Mouse (Mus musculus) forebrain, embryonic 15.5 days (tissue): ENCODE measurements at regions not wholly inside any gene's neighbourhood (a gene's known extent, or its start where the extent isn't known, plus 50 kb on each side); places are given as distances from the start of the nearest gene placed in this dataset.

Experiments used
- ATAC-seq: fragments of 200-750 bp; cut with Nextera tagmentation; replicated peaks from 2 replicates; pipeline ENCODE4 v1.8.0; 2017; ENCODE audit warnings: mild to moderate bottlenecking, moderate TSS enrichment, moderate library complexity
- H3K27ac ChIP-seq: fragments of 300-500 bp; sonication (generic); replicated peaks from 2 replicates; pipeline ENCODE4 v1.5.1; 2015; ENCODE audit warnings: mild to moderate bottlenecking, inconsistent platforms
- H3K27me3 ChIP-seq: fragments of 300-500 bp; sonication (generic); 2 replicates; pipeline ENCODE4 v1.6.1; 2015; ENCODE audit warnings: inconsistent platforms
- H3K36me3 ChIP-seq: fragments of 300-500 bp; sonication (generic); 2 replicates; pipeline ENCODE4 v1.6.1; 2015; ENCODE audit warnings: mild to moderate bottlenecking, inconsistent platforms
- H3K4me1 ChIP-seq: fragments of 300-500 bp; sonication (generic); 2 replicates; pipeline ENCODE4 v1.6.1; 2015; ENCODE audit warnings: inconsistent platforms
- H3K4me2 ChIP-seq: fragments of 300-500 bp; sonication (generic); replicated peaks from 2 replicates; pipeline ENCODE4 v1.6.1; 2015; ENCODE audit warnings: mild to moderate bottlenecking, inconsistent platforms
- H3K4me3 ChIP-seq: fragments of 300-500 bp; sonication (generic); 2 replicates; pipeline ENCODE4 v1.5.1; 2015; ENCODE audit warnings: mild to moderate bottlenecking, inconsistent platforms
- H3K9ac ChIP-seq: fragments of 300-500 bp; sonication (generic); replicated peaks from 2 replicates; pipeline ENCODE4 v1.6.1; 2015; ENCODE audit warnings: mild to moderate bottlenecking, inconsistent platforms
- H3K9me3 ChIP-seq: fragments of 300-500 bp; sonication (generic); 2 replicates; pipeline ENCODE4 v1.6.1; 2016; ENCODE audit warnings: inconsistent platforms
- WGBS: fragments of 180-500 bp; shearing (Covaris S2); methylation state at CpG from one replicate; pipeline ENCODE4 v1.1.7; 2015; ENCODE audit warnings: mixed read lengths; 5-methylcytosine and 5-hydroxymethylcytosine counted together

DNA sequence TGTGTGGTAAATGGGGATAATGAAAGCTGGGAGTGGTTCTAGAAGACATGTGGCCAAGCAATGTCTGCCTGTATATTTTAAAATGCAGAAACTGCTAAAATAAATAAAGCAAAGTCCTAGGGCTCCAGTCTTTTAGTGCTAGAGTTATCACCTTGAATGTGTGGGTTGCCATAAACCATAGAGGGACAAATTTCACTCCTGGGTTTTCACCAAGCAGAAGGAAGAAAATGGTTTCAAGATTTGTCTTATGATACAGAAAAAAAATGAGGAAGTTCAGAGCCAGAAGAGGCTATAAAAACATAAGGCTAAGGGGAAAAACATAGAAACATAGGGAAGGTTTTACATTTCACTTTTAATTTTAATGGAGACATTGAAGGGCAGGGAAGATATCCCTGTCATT is 276.1 kb upstream of the 2610001J05Rik start:
- no peaks in the 10 kb centered on the region for H3K27me3 ChIP-seq
- no peak overlapping the region for H3K4me3 ChIP-seq
- no peak overlapping the region for H3K4me2 ChIP-seq
- H3K9ac ChIP-seq: no peak overlapping the region
- no peak overlapping the region for H3K27ac ChIP-seq
- H3K4me1 ChIP-seq: no peaks in the 10 kb centered on the region
- no peaks in the 10 kb centered on the region for H3K36me3 ChIP-seq
- ATAC-seq: no peak
- H3K9me3 ChIP-seq: no peaks in the 10 kb centered on the region

DNA sequence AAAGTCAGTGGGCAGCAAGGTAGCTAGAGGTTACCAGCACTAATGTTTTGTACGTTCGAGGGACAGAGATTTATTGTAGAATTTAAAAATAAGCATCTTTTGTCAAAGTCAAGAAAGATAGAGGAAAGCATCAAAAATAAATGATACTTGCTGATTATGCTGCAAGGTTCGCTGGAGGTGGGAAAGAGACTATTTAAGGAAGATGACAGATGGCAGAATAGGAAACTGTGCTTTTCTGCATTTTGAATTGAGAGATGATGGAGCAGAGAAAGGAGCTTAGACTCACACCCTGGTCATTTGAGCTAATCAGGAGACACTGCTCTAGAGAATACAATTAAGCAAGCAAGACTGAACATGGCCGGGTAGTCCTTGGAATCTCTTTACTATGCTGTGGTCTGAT is 275.1 kb upstream of the 2610001J05Rik start:
- WGBS: 78% methylated on average over 4 of the region's 4 CpGs
- no peaks in the 10 kb centered on the region for H3K9me3 ChIP-seq
- no peak overlapping the region for H3K4me3 ChIP-seq
- no peak for ATAC-seq
- no peak overlapping the region for H3K9ac ChIP-seq
- no peak overlapping the region for H3K4me2 ChIP-seq
- no peaks in the 10 kb centered on the region for H3K27me3 ChIP-seq
- no peak overlapping the region for H3K27ac ChIP-seq
- no peaks in the 10 kb centered on the region for H3K36me3 ChIP-seq
- no peaks in the 10 kb centered on the region for H3K4me1 ChIP-seq

DNA sequence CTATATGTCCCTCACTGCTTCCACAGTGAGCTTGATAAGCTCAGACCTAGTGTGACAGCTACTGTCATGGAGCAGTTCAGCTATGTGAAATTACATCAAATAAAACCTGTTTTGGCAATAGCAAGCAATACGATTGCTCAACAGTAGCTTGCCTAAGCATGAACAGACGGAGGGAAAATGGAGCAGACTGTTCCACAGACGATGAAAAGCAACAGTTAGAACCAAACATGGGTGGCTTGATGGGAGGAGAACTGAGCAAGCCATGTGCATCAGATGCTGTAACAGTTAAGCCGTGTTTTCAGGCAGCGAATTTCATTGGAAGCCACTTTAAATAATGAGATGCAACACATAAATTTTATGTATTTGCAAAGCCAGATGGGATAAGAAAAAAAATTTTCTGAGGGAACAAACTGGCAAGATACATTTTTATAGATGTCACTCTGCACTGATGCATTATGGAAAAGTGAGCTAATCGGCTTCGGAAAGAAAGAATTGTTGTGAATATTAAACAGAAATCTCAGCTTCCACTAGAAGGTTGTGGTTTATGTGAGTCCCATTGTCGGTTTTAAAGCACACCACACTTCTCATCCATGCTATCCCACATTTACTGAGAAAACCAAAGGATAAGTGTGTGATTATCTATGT is 270.9 kb upstream of the 2610001J05Rik start:
- H3K36me3 ChIP-seq: no peaks in the 10 kb centered on the region
- H3K4me2 ChIP-seq: no peak overlapping the region
- H3K9me3 ChIP-seq: no peaks in the 10 kb centered on the region
- H3K4me3 ChIP-seq: no peak overlapping the region
- 55% methylated on average over 8 of the region's 8 CpGs for WGBS
- H3K9ac ChIP-seq: no peak overlapping the region
- H3K27ac ChIP-seq: peak overlapping the region; percentile 71
- H3K4me1 ChIP-seq: no peaks in the 10 kb centered on the region
- H3K27me3 ChIP-seq: no peaks in the 10 kb centered on the region
- ATAC-seq: peak; percentile 99

DNA sequence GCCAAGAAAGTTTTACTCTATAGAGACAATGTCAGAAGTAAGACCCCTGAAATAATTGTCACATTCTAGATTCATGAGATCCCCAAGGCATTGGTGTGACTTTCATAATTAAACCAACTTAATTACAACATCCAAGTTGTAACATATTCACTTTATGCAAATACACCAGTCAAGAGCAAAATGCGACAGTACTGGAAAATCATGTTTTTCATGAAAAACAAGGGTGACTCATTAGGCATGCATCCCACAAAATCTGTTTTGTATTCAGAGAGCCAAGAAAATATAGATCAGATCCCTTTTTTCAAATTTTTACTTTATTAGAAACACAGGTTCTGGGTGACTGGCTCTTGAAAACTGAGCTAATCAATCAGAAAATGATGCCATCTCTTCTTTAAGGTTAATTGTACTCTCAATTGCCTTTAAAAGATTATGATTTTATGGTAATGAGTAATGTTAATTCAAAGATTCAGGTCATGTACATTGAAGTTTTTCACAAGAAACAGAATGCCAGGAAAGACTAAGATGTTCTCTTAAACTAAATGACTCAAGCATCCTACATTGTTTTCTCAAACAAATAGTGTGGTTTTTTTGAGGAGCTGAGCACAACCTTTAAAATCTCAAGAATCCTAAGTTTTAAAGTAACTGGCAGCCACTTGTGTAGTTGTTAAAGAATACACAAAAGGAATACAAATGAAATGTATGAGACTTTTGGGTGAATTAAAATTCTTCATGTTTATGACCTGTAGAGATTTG is 259.2 kb upstream of the 2610001J05Rik start:
- WGBS: 58% methylated on average over 1 of the region's 1 CpGs
- Histone ChIP-seq H3K27ac (peak overlapping the region; percentile 19; the same call in 1 of the 2 replicates), H3K4me2 (no peak overlapping the region), H3K4me3 (no peak overlapping the region), H3K4me1 (no peaks in the 10 kb centered on the region), H3K9me3 (no peaks in the 10 kb centered on the region; the same call in 1 of the 2 replicates), H3K36me3 (no peaks in the 10 kb centered on the region), H3K27me3 (no peaks in the 10 kb centered on the region), H3K9ac (no peak overlapping the region)
- ATAC-seq: no peak

DNA sequence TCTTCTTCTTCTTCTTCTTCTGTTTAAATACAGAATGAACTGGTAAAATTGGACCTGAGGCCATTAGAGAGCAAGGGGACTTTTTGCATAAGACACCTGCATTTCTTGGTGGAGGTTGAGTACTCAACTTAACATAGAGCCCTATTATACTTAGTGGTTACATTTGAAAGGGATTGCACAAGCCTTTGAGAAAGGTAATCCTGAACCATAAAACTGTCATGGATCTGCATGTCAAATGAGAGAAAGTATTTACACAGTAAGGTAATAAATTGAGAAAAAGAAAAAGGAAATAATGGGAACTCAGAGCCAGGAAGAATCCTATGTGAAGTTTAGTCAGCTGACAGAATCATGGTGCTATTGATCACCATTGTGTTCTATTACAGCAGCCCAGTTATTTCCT is 258.1 kb upstream of the 2610001J05Rik start:
- Histone ChIP-seq H3K9ac (no peak overlapping the region), H3K27me3 (no peaks in the 10 kb centered on the region), H3K27ac (no peak overlapping the region), H3K4me1 (no peaks in the 10 kb centered on the region), H3K36me3 (no peaks in the 10 kb centered on the region), H3K4me2 (no peak overlapping the region), H3K9me3 (no peaks in the 10 kb centered on the region; the same call in 1 of the 2 replicates), H3K4me3 (no peak overlapping the region)
- ATAC-seq: no peak

DNA sequence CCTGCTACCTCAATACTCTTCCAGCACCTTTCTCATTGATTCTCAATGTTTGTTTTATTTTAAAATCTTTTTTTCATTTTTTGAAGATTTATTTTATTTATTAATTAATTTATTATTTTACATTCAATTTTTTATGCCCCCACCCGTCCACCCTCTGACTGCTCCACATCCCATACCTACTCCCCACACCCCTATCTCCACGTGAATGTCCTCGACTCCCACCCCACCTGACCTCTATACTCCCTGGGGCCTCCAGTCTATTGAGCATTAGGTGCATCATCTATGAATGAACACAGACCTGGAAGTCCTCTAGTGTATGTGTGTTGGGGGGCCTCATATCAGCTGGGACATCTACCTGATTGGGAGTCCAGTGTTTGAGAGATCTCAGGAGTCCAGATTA is 251.0 kb upstream of the 2610001J05Rik start:
- H3K27me3 ChIP-seq: no peaks in the 10 kb centered on the region
- WGBS: 83% methylated on average over 3 of the region's 3 CpGs

DNA sequence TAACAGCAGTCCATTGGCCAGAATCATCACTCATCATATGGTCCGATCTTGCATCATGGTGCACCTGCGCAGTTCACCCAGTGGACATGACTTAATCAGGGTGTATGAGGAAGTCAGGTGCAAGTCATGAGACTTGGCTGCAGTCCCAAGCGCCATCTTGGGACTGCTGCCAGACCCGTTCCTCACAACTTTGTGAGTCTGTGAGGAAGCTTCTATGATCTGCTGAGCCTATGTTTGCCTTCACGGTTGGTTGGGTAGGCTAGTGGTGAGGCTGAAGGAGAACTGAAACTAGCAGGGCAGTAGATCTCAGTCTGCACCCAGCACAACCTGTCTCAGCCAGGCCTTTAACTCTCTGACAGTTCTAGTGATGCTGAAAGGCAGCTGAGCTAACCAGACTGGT is 250.2 kb upstream of the 2610001J05Rik start:
- no peak overlapping the region for H3K9ac ChIP-seq
- ATAC-seq: no peak
- 92% methylated on average over 5 of the region's 5 CpGs for WGBS

More for the DNA sequence above, 251.0 kb upstream of the 2610001J05Rik start:
- Histone ChIP-seq H3K4me1 (no peaks in the 10 kb centered on the region), H3K4me2 (no peak overlapping the region), H3K9me3 (no peaks in the 10 kb centered on the region; the same call in 1 of the 2 replicates), H3K4me3 (no peak overlapping the region), H3K9ac (no peak overlapping the region), H3K27ac (no peak overlapping the region), H3K36me3 (no peaks in the 10 kb centered on the region)
- no peak for ATAC-seq

DNA sequence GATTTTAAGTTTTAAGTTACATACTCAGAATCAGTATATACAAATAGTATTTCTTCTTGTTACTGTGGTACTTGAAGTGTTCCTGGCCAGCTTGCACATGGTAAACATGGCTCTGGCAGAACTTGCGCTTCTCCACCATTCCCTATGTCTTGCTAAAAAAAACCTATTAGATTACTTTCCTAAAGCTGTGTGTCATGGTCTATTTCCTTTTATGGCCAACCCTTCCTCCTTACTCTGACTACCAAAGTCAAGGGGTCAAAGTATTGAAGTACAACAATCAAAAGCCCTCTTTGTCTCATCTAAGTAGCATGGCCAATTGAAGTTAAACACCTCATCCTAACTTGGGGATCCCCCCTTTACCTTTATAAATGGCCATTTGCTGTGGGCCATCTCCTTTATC is 223.6 kb upstream of the 2610001J05Rik start:
- Histone ChIP-seq H3K27me3 (no peaks in the 10 kb centered on the region), H3K36me3 (no peaks in the 10 kb centered on the region), H3K27ac (no peak overlapping the region), H3K9ac (no peak overlapping the region), H3K4me2 (no peak overlapping the region), H3K4me3 (no peak overlapping the region), H3K9me3 (no peaks in the 10 kb centered on the region), H3K4me1 (no peaks in the 10 kb centered on the region)
- 98% methylated on average over 1 of the region's 1 CpGs for WGBS
- no peak for ATAC-seq

More for the DNA sequence above, 250.2 kb upstream of the 2610001J05Rik start:
- H3K9me3 ChIP-seq: no peaks in the 10 kb centered on the region
- no peak overlapping the region for H3K4me3 ChIP-seq
- H3K27ac ChIP-seq: no peak overlapping the region
- H3K36me3 ChIP-seq: no peaks in the 10 kb centered on the region
- no peak overlapping the region for H3K4me2 ChIP-seq
- H3K4me1 ChIP-seq: no peaks in the 10 kb centered on the region
- no peaks in the 10 kb centered on the region for H3K27me3 ChIP-seq

DNA sequence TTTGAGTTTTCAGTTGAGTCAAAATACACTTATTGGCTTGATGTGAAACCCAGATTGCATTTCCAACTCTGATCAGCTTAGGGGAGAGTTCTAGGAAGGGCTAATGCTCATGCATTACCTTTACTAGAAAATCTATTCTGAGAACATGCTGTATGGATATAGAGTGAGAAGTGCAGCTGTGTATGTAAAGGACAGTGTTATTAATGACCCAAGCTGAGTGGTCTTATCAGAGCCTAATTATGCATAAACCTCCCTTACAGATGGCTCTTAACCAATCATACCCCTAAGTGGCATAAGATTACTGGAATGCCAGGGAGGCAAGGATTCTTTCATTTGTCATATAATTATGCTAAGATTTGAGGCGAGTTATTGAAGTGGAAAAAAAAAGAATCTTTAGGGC is 210.6 kb upstream of the 2610001J05Rik start:
- H3K9ac ChIP-seq: no peak overlapping the region
- no peaks in the 10 kb centered on the region for H3K36me3 ChIP-seq
- no peak overlapping the region for H3K4me3 ChIP-seq
- H3K4me2 ChIP-seq: no peak overlapping the region
- no peak for ATAC-seq
- no peaks in the 10 kb centered on the region for H3K4me1 ChIP-seq
- no peaks in the 10 kb centered on the region for H3K9me3 ChIP-seq
- no peak overlapping the region for H3K27ac ChIP-seq
- H3K27me3 ChIP-seq: no peaks in the 10 kb centered on the region
- 44% methylated on average over 1 of the region's 1 CpGs for WGBS

DNA sequence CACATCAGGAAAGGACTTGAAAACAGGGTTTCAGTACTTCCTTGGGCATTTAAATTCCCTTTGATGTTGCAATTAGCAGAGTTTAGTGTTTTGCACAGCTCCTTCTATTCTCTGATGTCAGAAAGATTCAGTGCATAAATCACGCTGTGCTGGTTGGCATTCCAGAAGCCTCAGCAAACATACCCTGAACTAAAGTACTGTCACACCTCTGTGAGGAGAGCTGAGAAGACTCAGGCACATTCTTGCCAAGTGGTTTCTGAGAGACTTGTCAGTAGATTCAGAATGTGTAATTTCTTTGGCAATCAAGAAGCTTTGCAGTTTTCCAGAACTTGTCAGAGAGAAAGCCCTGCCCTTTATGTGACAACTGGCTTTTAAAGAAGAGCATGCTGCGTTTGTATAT is 192.4 kb upstream of the 2610001J05Rik start:
- H3K9me3 ChIP-seq: no peaks in the 10 kb centered on the region
- no peak overlapping the region for H3K4me2 ChIP-seq
- WGBS: 70% methylated on average over 2 of the region's 2 CpGs
- H3K27ac ChIP-seq: no peak overlapping the region
- H3K4me3 ChIP-seq: no peak overlapping the region
- H3K36me3 ChIP-seq: no peaks in the 10 kb centered on the region
- ATAC-seq: peak; percentile 61; the same call in 1 of the 2 replicates
- H3K9ac ChIP-seq: no peak overlapping the region
- no peaks in the 10 kb centered on the region for H3K27me3 ChIP-seq
- no peaks in the 10 kb centered on the region for H3K4me1 ChIP-seq

DNA sequence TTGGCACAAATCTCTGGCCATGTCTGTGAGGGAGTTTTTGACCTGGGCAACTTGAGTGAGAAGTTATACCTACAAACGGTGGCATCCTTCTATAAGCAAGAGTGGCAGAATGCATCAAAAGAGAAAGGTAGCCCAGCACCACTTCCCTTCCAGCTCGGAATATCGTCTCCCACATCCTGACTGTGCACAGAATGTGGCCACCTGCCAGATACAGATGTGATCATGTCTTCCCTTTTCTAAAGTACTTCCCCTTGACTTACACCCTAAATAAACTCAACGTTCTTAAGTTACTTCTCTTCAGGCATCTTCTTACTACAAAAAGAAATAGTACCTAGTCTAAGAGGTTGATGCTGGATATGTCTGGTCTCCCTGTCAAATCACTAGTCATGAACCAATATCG is 175.2 kb upstream of the 2610001J05Rik start:
- H3K27me3 ChIP-seq: no peaks in the 10 kb centered on the region
- no peak for ATAC-seq
- WGBS: 95% methylated on average over 5 of the region's 5 CpGs

DNA sequence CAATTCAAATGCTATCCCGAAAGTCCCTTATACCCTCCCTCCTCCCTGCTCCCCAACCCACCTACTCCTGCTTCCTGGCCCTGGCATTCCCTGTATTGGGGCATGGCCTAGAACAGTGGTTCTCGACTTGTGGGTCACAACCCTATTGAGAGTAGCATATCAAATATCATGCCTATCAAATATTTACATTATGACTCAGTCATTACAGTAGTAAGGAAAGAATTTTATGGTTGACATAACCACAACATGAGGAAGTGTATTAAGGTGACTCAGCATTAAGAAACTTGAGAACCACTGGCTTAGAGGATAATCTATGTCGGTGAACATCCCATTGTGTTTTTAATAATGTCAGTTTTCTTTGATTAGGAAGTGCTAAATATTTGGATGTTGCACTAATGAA is 173.3 kb upstream of the 2610001J05Rik start:
- Histone ChIP-seq H3K4me1 (no peaks in the 10 kb centered on the region), H3K27ac (no peak overlapping the region), H3K4me3 (no peak overlapping the region), H3K9me3 (no peaks in the 10 kb centered on the region), H3K36me3 (no peaks in the 10 kb centered on the region), H3K4me2 (no peak overlapping the region), H3K27me3 (no peaks in the 10 kb centered on the region), H3K9ac (no peak overlapping the region)
- no peak for ATAC-seq
- WGBS: 80% methylated on average over 3 of the region's 3 CpGs

More for the DNA sequence above, 175.2 kb upstream of the 2610001J05Rik start:
- H3K9me3 ChIP-seq: no peaks in the 10 kb centered on the region
- H3K4me1 ChIP-seq: no peaks in the 10 kb centered on the region
- H3K4me2 ChIP-seq: no peak overlapping the region
- no peak overlapping the region for H3K27ac ChIP-seq
- H3K9ac ChIP-seq: no peak overlapping the region
- no peak overlapping the region for H3K4me3 ChIP-seq
- no peaks in the 10 kb centered on the region for H3K36me3 ChIP-seq

DNA sequence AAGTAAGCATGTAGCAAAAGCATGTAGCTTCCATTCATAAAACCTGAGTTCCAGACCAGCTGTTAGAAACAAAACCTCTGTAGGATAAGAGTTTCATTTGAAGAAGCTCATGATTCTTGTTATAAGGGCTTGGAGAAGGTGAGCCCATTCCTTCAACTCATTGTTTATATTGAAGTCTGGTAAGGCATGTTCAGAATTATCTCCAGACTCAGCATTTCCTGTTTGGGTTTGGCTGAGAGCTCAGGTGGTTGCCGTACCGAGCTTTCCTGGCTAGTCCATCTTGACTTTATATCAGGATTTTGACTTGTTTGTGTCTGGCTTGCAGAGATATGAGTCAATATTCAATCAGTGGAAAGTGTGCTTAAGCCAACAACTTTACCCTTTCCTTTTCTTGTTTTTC is 154.6 kb upstream of the 2610001J05Rik start:
- no peak overlapping the region for H3K4me3 ChIP-seq
- H3K4me2 ChIP-seq: no peak overlapping the region
- no peak overlapping the region for H3K9ac ChIP-seq
- no peaks in the 10 kb centered on the region for H3K4me1 ChIP-seq
- H3K27me3 ChIP-seq: no peaks in the 10 kb centered on the region
- WGBS: 92% methylated on average over 2 of the region's 2 CpGs
- no peak overlapping the region for H3K27ac ChIP-seq
- no peak for ATAC-seq
- H3K36me3 ChIP-seq: no peaks in the 10 kb centered on the region
- H3K9me3 ChIP-seq: no peaks in the 10 kb centered on the region
